Comparison of ENCODE assay signal across 21 mouse cellular contexts in genomic region chr3:65790076-65790685, GRCm38 (mm10).
DNase-seq lines count a peak whose midpoint lies in the region; ATAC-seq and TF ChIP-seq lines count a peak whose summit lies in the region.
"Had no signal": no experiment of that assay in that cellular context is flagged by ENCODE, and none has a peak within 500 bp of the region (broad histone marks: within the 10 kb centered on the region; RNA-seq: fewer than 3 reads in every experiment).

No protein-coding gene starts in this region.

- no peak overlapping the region for H3K9ac ChIP-seq in kidney, embryonic 14.5 days (ENCODE audit: low read depth, low read length)
- H3K9ac ChIP-seq in kidney, embryonic 15.5 days: no peak overlapping the region
- H3K9ac ChIP-seq: forebrain, embryonic 13.5 days; forebrain, postnatal 0 days; heart, embryonic 13.5 days; hindbrain, embryonic 13.5 days had no signal

- H3K4me2 ChIP-seq in kidney, embryonic 14.5 days (replicated peaks; ENCODE audit: low read depth, low read length): no peak overlapping the region
- no peak overlapping the region for H3K4me2 ChIP-seq in kidney, embryonic 15.5 days
- H3K4me2 ChIP-seq: forebrain, embryonic 13.5 days; heart, embryonic 13.5 days; hindbrain, embryonic 13.5 days had no signal

- TF ChIP-seq POLR2A in kidney, adult 2 months (IDR thresholded peaks at IDR 0.05; ENCODE audit: low read depth, low read length): no peak

- no peaks in the 10 kb centered on the region for H3K9me3 ChIP-seq in kidney, embryonic 14.5 days (ENCODE audit: control insufficient read depth, low read length)
- H3K9me3 ChIP-seq in kidney, embryonic 15.5 days (replicated peaks): no peaks in the 10 kb centered on the region
- H3K9me3 ChIP-seq: embryonic facial prominence, embryonic 10.5 days; forebrain, embryonic 13.5 days; heart, embryonic 13.5 days; hindbrain, embryonic 13.5 days had no signal

- DNase-seq in kidney, adult 2 months: peak; percentile 84
- DNase-seq in kidney, postnatal 25 days: peak; percentile 7 to 67
- DNase-seq in kidney, postnatal 36 days: peak; percentile 47 to 71
- no peak for DNase-seq in urinary bladder, postnatal 25 days (ENCODE audit: low spot score)
- DNase-seq in frontal cortex, postnatal 36 days (ENCODE audit: low spot score in 2 of 2): no peak
- DNase-seq: adrenal gland, adult 2 months; adrenal gland, postnatal 25 days; cerebellum, adult 18-20 months; cerebellum, adult 9-11 months; cerebellum, postnatal 36 days; forebrain, postnatal 0 days; gastrocnemius, adult 2 months; gastrocnemius, postnatal 25 days; heart, adult 11 months; heart, postnatal 36 days had no signal

- H3K4me3 ChIP-seq in kidney, adult 2 months (ENCODE audit: insufficient read depth, low read depth, low read length): no peak overlapping the region
- no peak overlapping the region for H3K4me3 ChIP-seq in kidney, embryonic 14.5 days (ENCODE audit: low read length)
- H3K4me3 ChIP-seq in kidney, embryonic 15.5 days (replicated peaks): no peak overlapping the region
- H3K4me3 ChIP-seq: embryonic facial prominence, embryonic 10.5 days; forebrain, embryonic 13.5 days; gastrocnemius, adult 2 months; heart, embryonic 13.5 days; hindbrain, embryonic 13.5 days had no signal

- TF ChIP-seq CTCF in kidney, adult 2 months (conservative IDR thresholded peaks at IDR 0.05; ENCODE audit: insufficient read depth, insufficient read length, low read depth, low read length): no peak

- ATAC-seq in kidney, embryonic 14.5 days (ENCODE audit: low FRiP score, low TSS enrichment): no peak
- no peak for ATAC-seq in kidney, embryonic 15.5 days (replicated peaks; ENCODE audit: low FRiP score)
- ATAC-seq: forebrain, embryonic 13.5 days; forebrain, postnatal 0 days had no signal

- 18% methylated on average over 3 of the region's 3 CpGs for WGBS in kidney, adult 2 months
- WGBS in kidney, embryonic 14.5 days: 24% methylated on average over 3 of the region's 3 CpGs
- 42% methylated on average over 3 of the region's 3 CpGs for WGBS in kidney, embryonic 15.5 days

- H3K4me1 ChIP-seq in kidney, adult 2 months (ENCODE audit: control insufficient read depth, insufficient read depth, low read length): peaks cover 11% of the 10 kb centered on the region; the same call in 1 of the 2 replicates
- no peaks in the 10 kb centered on the region for H3K4me1 ChIP-seq in kidney, embryonic 14.5 days (ENCODE audit: control insufficient read depth, insufficient read depth, low read length)
- no peaks in the 10 kb centered on the region for H3K4me1 ChIP-seq in kidney, embryonic 15.5 days
- H3K4me1 ChIP-seq: forebrain, embryonic 13.5 days; heart, embryonic 13.5 days; hindbrain, embryonic 13.5 days had no signal

- no peaks in the 10 kb centered on the region for H3K27me3 ChIP-seq in kidney, adult 2 months (replicated peaks; ENCODE audit: control insufficient read depth, insufficient read depth, low read length)
- no peaks in the 10 kb centered on the region for H3K27me3 ChIP-seq in kidney, embryonic 14.5 days (ENCODE audit: control insufficient read depth, insufficient read depth, low read length)
- H3K27me3 ChIP-seq in kidney, embryonic 15.5 days: no peaks in the 10 kb centered on the region
- H3K27me3 ChIP-seq: forebrain, embryonic 13.5 days; heart, embryonic 13.5 days; hindbrain, embryonic 13.5 days had no signal

- peak overlapping the region; percentile 76 for H3K27ac ChIP-seq in kidney, adult 2 months (ENCODE audit: insufficient read depth, low read depth, low read length)
- no peak overlapping the region for H3K27ac ChIP-seq in kidney, embryonic 14.5 days (ENCODE audit: low read depth, low read length)
- H3K27ac ChIP-seq in kidney, embryonic 15.5 days: no peak overlapping the region
- H3K27ac ChIP-seq: embryonic facial prominence, embryonic 10.5 days; forebrain, embryonic 13.5 days; gastrocnemius, adult 2 months; heart, embryonic 13.5 days; hindbrain, embryonic 13.5 days had no signal

- no peaks in the 10 kb centered on the region for H3K36me3 ChIP-seq in kidney, adult 2 months (ENCODE audit: control insufficient read depth, insufficient read depth, low read length)
- no peaks in the 10 kb centered on the region for H3K36me3 ChIP-seq in kidney, embryonic 14.5 days (ENCODE audit: control insufficient read depth, insufficient read depth, low read length)
- H3K36me3 ChIP-seq in kidney, embryonic 15.5 days: no peaks in the 10 kb centered on the region
- H3K36me3 ChIP-seq: embryonic facial prominence, embryonic 10.5 days; heart, embryonic 13.5 days; hindbrain, embryonic 13.5 days had no signal

Comparison
In these comparisons a context has a peak if more than half of its experiments do, and no peak if none do; other contexts are left out.
1. DNase-seq: peak in kidney, adult 2 months (single experiment), kidney, postnatal 25 days (2 of 2) and kidney, postnatal 36 days (2 of 2); none in urinary bladder, postnatal 25 days (single experiment) and frontal cortex, postnatal 36 days (0 of 2).